Mouse (Mus musculus) 416B (cell line): Measurements from ENCODE around the gene Wipf2.
"Not testable (repeated sequence)": the region's sequence is repeated elsewhere in the genome, so short reads cannot be mapped to it uniquely, and the experiment has no call there.

Source experiments
- DNase-seq: peaks from one replicate; pipeline ENCODE4 v3.0.0; 2011; ENCODE audit warnings: low read depth

Wipf2 gene

GRCm38 (mm10) chr11:98863028-98863750 lies at the start of gene Wipf2:
Gene Wipf2 (plus strand): TSS chr11:98863638.
- peak; percentile 95 for DNase-seq

- DNase-seq: peak; percentile 45
Measured at GRCm38 (mm10) chr11:98816706-98817239, 46.7 kb upstream of the Wipf2 start.

GRCm38 (mm10) chr11:98820968-98821367 lies 42.5 kb upstream of the Wipf2 start:
- DNase-seq: peak; percentile 74

GRCm38 (mm10) chr11:98826071-98826470 lies 37.4 kb upstream of the Wipf2 start:
- not testable (repeated sequence) for DNase-seq

- DNase-seq: no peak
Measured at GRCm38 (mm10) chr11:98827877-98828276, 35.6 kb upstream of the Wipf2 start.

DNA sequence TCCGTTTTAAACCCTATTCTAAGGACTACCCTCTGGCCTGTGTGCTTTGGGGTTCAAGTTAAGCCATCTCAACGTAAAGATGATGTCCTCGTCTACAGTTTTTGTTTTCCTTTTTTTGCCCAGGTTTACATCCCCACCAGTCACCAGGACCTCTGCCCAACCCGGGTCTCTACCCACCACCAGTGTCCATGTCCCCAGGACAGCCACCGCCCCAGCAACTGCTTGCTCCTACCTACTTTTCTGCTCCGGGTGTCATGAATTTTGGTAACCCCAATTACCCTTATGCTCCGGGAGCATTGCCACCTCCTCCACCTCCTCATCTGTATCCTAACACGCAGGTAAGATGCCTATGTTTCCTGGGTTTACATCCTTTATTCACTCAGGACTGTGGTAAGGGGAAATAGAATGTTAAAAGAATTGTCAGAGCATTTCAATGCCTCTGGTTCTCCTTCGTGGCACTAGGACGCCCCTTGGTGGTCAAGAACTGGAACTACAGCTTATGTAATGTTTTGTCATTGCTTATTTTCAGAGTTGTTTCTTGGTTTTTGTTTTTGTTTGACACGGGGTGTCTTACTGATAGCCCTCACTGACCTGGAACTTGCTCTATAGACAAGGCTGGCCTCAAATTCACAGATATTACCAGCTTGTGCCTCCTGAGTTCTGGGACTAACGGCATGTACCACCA lies 34.2 kb upstream of the Wipf2 start:
- DNase-seq: peak; percentile 70

DNA sequence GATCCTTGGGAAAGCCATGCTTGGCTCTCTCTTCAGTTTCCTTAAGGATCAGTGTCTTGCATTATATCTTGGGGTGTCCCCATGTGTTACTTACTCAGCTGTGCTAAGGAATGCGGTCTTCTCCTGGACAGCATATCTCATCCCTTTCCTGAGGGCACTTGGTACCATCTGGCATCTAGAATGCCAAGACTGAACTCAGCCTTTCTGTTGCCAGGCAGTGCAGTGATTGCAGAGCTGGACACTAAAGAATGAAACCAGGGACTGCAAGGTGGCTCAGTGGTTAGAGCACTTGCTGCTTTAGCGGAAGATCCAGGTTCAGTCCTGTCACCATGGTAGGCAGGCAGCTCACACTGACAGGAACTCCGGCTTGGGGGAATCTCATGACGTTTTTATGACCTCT lies 33.6 kb upstream of the Wipf2 start:
- no peak for DNase-seq

DNA sequence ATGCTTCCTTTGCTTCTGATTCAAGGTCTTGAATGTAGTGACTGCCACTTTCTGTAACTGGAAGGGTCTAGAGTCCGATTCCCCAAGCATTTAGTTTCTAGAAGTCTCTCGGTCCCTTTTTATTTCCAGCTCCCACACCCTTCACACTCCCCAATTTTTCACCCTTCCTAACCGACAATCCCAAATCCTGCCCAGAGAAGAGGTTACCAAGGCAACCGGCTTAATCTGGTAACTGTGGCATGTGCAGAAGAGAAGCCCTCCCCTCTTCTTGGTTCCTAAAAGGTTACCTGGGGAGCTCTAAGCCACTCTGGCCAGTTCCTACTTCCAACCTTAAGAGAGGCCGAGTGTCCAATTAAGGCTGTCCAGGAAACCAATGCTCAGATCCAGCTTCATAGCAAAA lies 28.1 kb upstream of the Wipf2 start:
- no peak for DNase-seq

GRCm38 (mm10) chr11:98835725-98836124 lies 27.7 kb upstream of the Wipf2 start:
- DNase-seq: no peak

GRCm38 (mm10) chr11:98836128-98836527 lies 27.3 kb upstream of the Wipf2 start:
- DNase-seq: no peak

DNA sequence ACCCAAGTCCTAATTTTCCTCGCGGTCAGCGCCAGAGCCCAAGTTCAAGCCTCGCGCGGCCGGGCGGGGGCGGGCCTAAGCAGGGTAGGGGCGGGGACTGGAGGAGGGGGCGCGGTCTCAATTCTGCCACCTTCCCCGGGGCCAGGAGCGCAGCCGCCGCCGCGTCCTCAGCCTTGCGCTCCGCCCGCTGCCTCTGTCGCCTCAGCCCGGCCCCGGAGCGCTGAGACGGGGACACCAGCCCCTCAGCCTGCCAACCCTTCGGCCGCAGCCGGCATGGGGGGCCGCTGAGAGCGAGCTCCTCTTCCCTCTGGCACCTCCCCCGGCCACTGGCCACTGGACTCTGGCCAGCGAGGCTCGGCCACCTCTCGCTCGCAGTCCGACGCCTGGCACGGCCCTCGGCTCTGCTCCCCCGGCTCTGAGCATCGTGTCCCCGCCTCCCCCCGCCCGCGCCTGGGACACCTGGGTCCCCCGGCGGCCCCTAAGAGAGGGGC lies 26.7 kb upstream of the Wipf2 start, which contains the start of gene Rapgefl1:
Rapgefl1 (plus strand) TSS at position 135 of the 491 bp plus-strand sequence.
- peak; percentile 84 for DNase-seq

DNA sequence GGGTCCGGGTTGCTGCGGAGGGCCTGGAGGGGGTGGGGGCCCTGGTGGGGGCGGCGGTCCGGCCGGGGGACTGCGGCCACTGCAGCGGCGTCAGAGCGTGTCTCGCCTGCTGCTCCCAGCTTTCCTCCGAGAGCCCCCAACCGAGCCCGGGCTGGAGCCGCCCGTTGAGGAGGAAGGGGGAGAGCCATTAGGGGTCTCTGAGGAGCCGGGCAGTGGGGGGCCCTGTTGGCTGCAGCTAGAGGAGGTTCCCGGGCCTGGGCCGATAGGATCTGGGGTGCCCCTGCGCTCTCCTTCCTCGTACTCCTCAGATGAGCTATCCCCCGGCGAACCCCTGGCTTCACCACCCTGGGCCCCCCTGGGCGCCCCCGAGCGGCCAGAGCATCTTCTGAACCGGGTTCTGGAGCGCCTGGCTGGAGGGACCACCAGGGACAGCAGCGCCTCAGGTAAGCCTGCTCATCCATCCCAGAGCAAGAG lies 26.2 kb upstream of the Wipf2 start:
- no peak for DNase-seq

GRCm38 (mm10) chr11:98837917-98838316 lies 25.5 kb upstream of the Wipf2 start:
- no peak for DNase-seq

GRCm38 (mm10) chr11:98838512-98838911 lies 24.9 kb upstream of the Wipf2 start:
- DNase-seq: no peak

- DNase-seq: no peak
Measured at GRCm38 (mm10) chr11:98839402-98839801, 24.0 kb upstream of the Wipf2 start.

- DNase-seq: no peak
Measured at GRCm38 (mm10) chr11:98839897-98840296, 23.5 kb upstream of the Wipf2 start.

DNA sequence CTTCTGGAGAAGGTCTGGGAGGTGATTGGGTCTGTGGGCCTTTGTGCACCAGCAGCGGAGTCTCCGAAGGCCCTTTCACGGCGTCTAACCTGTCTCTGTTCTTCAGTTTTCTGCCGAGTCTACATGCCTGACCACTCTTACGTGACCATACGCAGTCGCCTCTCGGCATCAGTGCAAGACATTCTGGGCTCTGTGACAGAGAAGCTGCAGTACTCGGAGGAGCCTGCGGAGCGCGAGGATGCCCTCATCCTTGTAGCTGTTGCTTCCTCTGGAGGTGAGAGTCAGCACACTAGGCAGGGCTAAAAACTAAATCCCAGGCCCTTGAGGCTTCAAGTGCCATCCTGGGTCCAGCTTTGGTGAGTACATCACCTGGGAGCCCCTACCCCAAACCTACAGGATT lies 17.4 kb upstream of the Wipf2 start:
- DNase-seq: no peak

DNA sequence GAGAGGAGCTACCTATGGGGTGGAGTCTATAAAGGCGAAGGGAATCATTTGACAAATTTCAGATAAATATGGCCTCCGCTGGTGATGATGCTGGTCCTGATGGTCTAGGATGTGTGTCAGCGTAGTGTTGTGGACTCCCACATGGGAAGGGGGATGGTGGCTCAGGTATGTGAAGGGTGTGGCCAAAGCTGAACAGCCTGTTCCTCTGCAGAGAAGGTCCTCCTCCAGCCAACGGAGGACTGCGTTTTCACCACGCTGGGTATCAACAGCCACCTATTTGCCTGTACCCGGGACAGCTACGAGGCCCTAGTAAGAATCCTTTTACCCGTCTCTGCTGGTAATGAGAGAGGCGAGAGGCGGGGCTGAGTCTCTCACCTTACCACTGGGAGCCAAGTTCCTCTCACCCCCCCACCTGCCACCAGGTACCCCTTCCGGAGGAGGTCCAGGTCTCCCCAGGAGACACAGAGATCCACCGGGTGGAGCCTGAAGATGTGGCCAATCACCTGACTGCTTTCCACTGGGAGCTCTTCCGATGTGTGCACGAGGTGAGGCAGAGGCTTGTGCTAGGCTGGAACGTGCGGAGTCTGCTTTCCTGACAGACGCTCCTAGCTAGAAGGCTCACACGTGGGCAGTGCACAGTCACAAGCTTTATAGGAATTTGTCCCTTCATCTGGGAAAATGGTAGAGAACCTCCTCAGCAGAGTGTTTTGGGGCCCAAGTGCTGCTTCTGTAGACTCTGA lies 16.4 kb upstream of the Wipf2 start:
- no peak for DNase-seq

DNA sequence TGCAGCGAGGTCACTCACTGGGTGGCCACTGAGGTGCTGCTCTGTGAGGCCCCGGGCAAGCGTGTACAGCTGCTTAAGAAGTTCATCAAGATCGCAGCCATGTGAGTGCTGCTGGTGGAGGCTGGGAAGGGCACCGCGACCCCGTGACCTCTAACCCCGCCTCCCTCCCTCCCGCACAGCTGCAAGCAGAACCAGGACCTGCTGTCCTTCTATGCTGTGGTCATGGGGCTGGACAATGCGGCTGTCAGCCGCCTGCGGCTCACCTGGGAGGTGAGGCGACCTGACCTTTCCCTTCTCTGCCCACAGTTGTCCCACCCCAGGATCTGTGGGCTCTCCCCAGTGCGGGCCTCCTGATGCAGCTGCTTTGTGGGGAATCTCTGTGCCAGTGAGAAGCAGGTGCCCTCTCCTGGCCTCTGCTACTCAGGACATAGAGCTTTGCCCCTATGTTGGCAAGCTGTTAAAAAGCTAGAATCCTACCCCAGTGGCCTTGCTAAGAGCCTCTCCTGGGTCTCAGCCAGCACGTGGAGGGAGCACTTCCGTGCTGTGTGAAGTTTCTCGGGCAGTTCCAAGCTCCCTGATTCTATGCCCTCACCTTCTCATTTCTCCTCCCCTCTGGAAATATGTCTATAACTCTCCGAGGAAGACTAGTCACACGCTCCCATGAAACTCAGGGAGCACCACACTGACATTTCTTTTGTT lies 14.1 kb upstream of the Wipf2 start:
- DNase-seq: no peak

DNA sequence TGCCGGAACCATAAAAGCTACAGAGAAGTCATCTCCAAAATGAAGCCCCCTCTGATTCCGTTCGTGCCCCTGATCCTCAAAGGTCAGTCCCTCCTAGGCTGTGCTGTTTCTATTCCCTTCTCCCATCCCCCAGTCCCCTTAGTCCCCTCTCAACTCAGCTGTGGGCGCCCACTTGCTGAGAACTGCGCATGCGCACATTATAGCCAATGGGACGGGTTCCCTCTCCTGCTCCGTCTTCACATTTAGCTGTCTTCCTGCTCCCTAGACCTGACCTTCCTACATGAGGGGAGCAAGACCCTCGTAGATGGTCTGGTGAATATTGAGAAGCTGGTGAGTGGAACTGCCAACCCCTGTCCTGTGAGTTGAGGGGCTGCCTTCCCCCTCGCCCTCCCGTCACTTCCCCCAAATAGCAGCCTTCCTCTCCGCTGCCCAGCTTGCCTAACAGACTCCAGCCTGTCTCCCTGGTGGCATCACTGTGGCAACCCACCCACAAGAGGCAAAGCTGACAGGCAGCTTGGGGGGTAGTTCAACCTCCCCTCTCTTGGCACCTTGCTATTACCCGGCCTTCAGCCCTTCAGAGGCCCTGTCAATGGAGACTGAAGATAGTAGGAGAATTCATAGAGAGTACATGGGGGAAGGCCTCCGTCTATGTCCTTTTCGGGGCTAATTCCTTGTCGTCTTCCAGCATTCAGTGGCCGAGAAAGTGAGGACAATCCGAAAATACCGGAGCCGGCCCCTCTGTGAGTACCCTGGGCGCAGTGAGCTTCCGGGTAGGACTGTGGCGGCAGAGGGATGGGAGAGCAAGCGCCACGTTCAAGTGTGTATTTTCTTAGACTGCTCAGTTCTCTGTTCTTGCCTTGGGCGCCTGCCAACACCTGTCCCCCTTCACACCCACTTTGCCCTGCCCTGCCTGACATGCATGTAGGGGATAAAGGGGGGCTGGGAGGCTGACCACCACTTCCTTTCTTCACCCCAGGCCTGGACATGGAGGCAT lies 13.0 kb upstream of the Wipf2 start:
- DNase-seq: no peak
